Comparison of ENCODE assay signal across 33 mouse cellular contexts in the genomic region with DNA sequence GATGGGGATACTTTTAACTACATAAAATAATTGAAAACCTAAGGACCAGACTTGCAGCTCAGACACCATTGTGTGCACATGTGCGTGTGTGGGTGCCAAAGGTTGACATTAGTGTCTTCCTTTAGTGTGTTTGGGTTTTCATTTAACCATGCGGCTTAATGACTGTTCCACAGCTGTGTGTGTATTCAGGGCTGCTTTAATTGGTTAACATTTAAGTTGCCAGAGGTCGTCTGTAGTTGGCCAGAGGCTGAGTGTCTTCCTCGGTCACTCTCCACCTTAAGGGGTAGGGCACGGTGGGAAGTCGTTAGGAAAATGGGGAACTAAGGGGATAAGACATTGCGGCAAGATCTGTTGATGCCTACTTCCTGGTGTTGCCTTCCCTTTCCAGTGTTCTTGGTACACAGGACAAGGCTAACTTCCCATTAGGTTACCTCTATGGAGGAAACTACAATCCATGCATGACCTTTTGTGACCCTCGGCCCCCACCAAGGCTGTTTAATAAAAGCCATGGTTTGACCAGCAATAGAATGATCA. TPM values are rescaled to one million over a fixed set of nuclear protein-coding genes. Genes with fewer than 3 reads are reported as not detected.
A peak's percentile ranks its signal among the peaks of the same experiment; 100 is the strongest.
DNase-seq lines count a peak whose midpoint lies in the region; TF ChIP-seq lines count a peak whose summit lies in the region.
"Had no signal": no experiment of that assay in that cellular context is flagged by ENCODE, and none has a peak within 500 bp of the region (broad histone marks: within the 10 kb centered on the region; RNA-seq: fewer than 3 reads in every experiment).

No protein-coding gene starts in this region.

- in situ Hi-C loops in CH12.LX (cut with MboI; ENCODE audit: low pct_ligation_motif_present, low pct_unique_long_range_greater_than_20kb, low sequenced_read_pairs): no loop called here

- H3K36me3 ChIP-seq in CH12.LX (replicated peaks in 1 of 2; ENCODE audit: control insufficient read depth in 1 of 2, insufficient read depth in 1 of 2, low read length in 1 of 2): no peaks in the 10 kb centered on the region
- H3K36me3 ChIP-seq in kidney, adult 2 months (ENCODE audit: control insufficient read depth, insufficient read depth, low read length): no peaks in the 10 kb centered on the region
- H3K36me3 ChIP-seq in forebrain, embryonic 10.5 days (replicated peaks): no peaks in the 10 kb centered on the region
- H3K36me3 ChIP-seq: embryonic facial prominence, embryonic 10.5 days; embryonic facial prominence, embryonic 15.5 days; G1E; heart, embryonic 12.5 days; hindbrain, embryonic 15.5 days; intestine, embryonic 15.5 days; limb, embryonic 10.5 days; limb, embryonic 15.5 days; liver, embryonic 15.5 days; midbrain, embryonic 13.5 days had no signal

- 46% methylated on average over 8 of the region's 8 CpGs for WGBS in kidney, adult 2 months
- 73% methylated on average over 8 of the region's 8 CpGs for WGBS in forebrain, embryonic 10.5 days

- dilution Hi-C loops in CH12.LX (cut with MboI; ENCODE audit: extremely low pct_ligation_motif_present, extremely low pct_unique_long_range_greater_than_20kb, low sequenced_read_pairs): no loop called here

- no peak overlapping the region for H3K27ac ChIP-seq in CH12.LX (ENCODE audit: insufficient read depth, low read depth)
- H3K27ac ChIP-seq in kidney, adult 2 months (ENCODE audit: insufficient read depth, low read depth, low read length): peak overlapping the region; percentile 16; the same call in 1 of the 2 replicates
- no peak overlapping the region for H3K27ac ChIP-seq in forebrain, embryonic 10.5 days
- H3K27ac ChIP-seq: embryonic facial prominence, embryonic 10.5 days; embryonic facial prominence, embryonic 15.5 days; forebrain, embryonic 13.5 days; hindbrain, embryonic 15.5 days; intestine, embryonic 15.5 days; limb, embryonic 10.5 days; limb, embryonic 15.5 days; liver, embryonic 15.5 days; midbrain, embryonic 13.5 days; stomach, postnatal 0 days had no signal

- intact Hi-C loops in heart, postnatal 25 days (cut with DNase I): no loop called here

- 0 out of 2 replicates have a peak overlapping the region, but pooled peaks have one; percentile 29 for H3K4me2 ChIP-seq in CH12.LX (ENCODE audit: insufficient read depth, low read depth, poor library complexity, severe bottlenecking)
- H3K4me2 ChIP-seq: embryonic facial prominence, embryonic 15.5 days; forebrain, embryonic 13.5 days; heart, embryonic 12.5 days; hindbrain, embryonic 15.5 days; intestine, embryonic 15.5 days; limb, embryonic 15.5 days; liver, embryonic 15.5 days; midbrain, embryonic 13.5 days had no signal

- peak; percentile 35 for DNase-seq in heart, adult 11 months
- DNase-seq in heart, postnatal 25 days (ENCODE audit: low spot score): no peak
- no peak for DNase-seq in CH12.LX (ENCODE audit: extremely low read depth)
- peak; percentile 69 for DNase-seq in kidney, adult 2 months
- peak; percentile 9 for DNase-seq in kidney, postnatal 14 days
- no peak for DNase-seq in ovary, adult 18-20 months (ENCODE audit: low spot score)
- no peak for DNase-seq in gastrocnemius, postnatal 25 days
- no peak for DNase-seq in forebrain, embryonic 10.5 days (ENCODE audit: extremely low spot score, low spot score)
- DNase-seq: adrenal gland, postnatal 25 days; cerebellum, adult 11-12 months; cerebellum, postnatal 10 days; gastrocnemius, postnatal 10 days; heart, adult 18-20 months; lung, postnatal 36 days; right cerebral cortex, adult 18-20 months; spleen, adult 18-20 months; thymus, adult 18-20 months; thymus, postnatal 25 days had no signal

- H3K4me1 ChIP-seq in CH12.LX (ENCODE audit: control insufficient read depth in 1 of 2, insufficient read depth in 2 of 2): no peaks in the 10 kb centered on the region
- H3K4me1 ChIP-seq in kidney, adult 2 months (ENCODE audit: control insufficient read depth, insufficient read depth, low read length): peaks cover 6% of the 10 kb centered on the region; the same call in 1 of the 2 replicates
- H3K4me1 ChIP-seq in forebrain, embryonic 10.5 days: no peaks in the 10 kb centered on the region
- H3K4me1 ChIP-seq: embryonic facial prominence, embryonic 10.5 days; embryonic facial prominence, embryonic 15.5 days; forebrain, embryonic 13.5 days; heart, embryonic 12.5 days; hindbrain, embryonic 15.5 days; intestine, embryonic 15.5 days; limb, embryonic 10.5 days; limb, embryonic 15.5 days; liver, embryonic 15.5 days; midbrain, embryonic 13.5 days had no signal

- no peak overlapping the region for H3K9ac ChIP-seq in CH12.LX (ENCODE audit: insufficient read depth, low read depth)
- H3K9ac ChIP-seq: embryonic facial prominence, embryonic 15.5 days; forebrain, embryonic 13.5 days; heart, embryonic 12.5 days; hindbrain, embryonic 15.5 days; intestine, embryonic 15.5 days; limb, embryonic 15.5 days; liver, embryonic 15.5 days; midbrain, embryonic 13.5 days had no signal

- H3K27me3 ChIP-seq in CH12.LX (replicated peaks): no peaks in the 10 kb centered on the region
- no peaks in the 10 kb centered on the region for H3K27me3 ChIP-seq in kidney, adult 2 months (replicated peaks; ENCODE audit: control insufficient read depth, insufficient read depth, low read length)
- no peaks in the 10 kb centered on the region for H3K27me3 ChIP-seq in forebrain, embryonic 10.5 days (ENCODE audit: poor library complexity, severe bottlenecking)
- H3K27me3 ChIP-seq: embryonic facial prominence, embryonic 15.5 days; forebrain, embryonic 13.5 days; heart, embryonic 12.5 days; hindbrain, embryonic 15.5 days; intestine, embryonic 15.5 days; limb, embryonic 15.5 days; liver, embryonic 15.5 days; midbrain, embryonic 13.5 days had no signal

- no peaks in the 10 kb centered on the region for H3K9me3 ChIP-seq in CH12.LX (replicated peaks; ENCODE audit: low read length)
- no peaks in the 10 kb centered on the region for H3K9me3 ChIP-seq in forebrain, embryonic 10.5 days
- H3K9me3 ChIP-seq: embryonic facial prominence, embryonic 10.5 days; embryonic facial prominence, embryonic 15.5 days; forebrain, embryonic 13.5 days; G1E; heart, embryonic 12.5 days; hindbrain, embryonic 15.5 days; intestine, embryonic 15.5 days; limb, embryonic 10.5 days; limb, embryonic 15.5 days; liver, embryonic 15.5 days; midbrain, embryonic 13.5 days had no signal

- TF ChIP-seq RAD21 in CH12.LX (IDR thresholded peaks at IDR 0.05; ENCODE audit: low read depth, low read length): no peak

- H3K4me3 ChIP-seq in CH12.LX (replicated peaks in 1 of 3; ENCODE audit: low read depth in 2 of 3, low read length in 2 of 3, poor library complexity in 1 of 3): no peak overlapping the region
- no peak overlapping the region for H3K4me3 ChIP-seq in kidney, adult 2 months (ENCODE audit: insufficient read depth, low read depth, low read length)
- H3K4me3 ChIP-seq in forebrain, embryonic 10.5 days: no peak overlapping the region
- H3K4me3 ChIP-seq: embryonic facial prominence, embryonic 10.5 days; embryonic facial prominence, embryonic 15.5 days; forebrain, embryonic 13.5 days; heart, embryonic 12.5 days; hindbrain, embryonic 15.5 days; intestine, embryonic 15.5 days; limb, embryonic 10.5 days; limb, embryonic 15.5 days; liver, embryonic 15.5 days; midbrain, embryonic 13.5 days had no signal

- TF ChIP-seq CTCF in CH12.LX (conservative IDR thresholded peaks at IDR 0.05 in 1 of 2, IDR thresholded peaks at IDR 0.05 in 1 of 2; ENCODE audit: low read depth in 2 of 2, low read length in 2 of 2): no peak
- no peak for TF ChIP-seq CTCF in kidney, adult 2 months (conservative IDR thresholded peaks at IDR 0.05; ENCODE audit: insufficient read depth, insufficient read length, low read depth, low read length)

- TF ChIP-seq POLR2A in CH12.LX (IDR thresholded peaks at IDR 0.05; ENCODE audit: low read depth, low read length): no peak
- no peak for TF ChIP-seq POLR2A in kidney, adult 2 months (IDR thresholded peaks at IDR 0.05; ENCODE audit: low read depth, low read length)

- H3K79me2 ChIP-seq in CH12.LX (replicated peaks; ENCODE audit: control insufficient read depth, extremely low read depth, insufficient read depth, poor library complexity, severe bottlenecking): no peaks in the 10 kb centered on the region

- no peak for TF ChIP-seq EP300 in CH12.LX (IDR thresholded peaks at IDR 0.05; ENCODE audit: low read length)

TF ChIP-seq in CH12.LX, 34 proteins besides CTCF, POLR2A, EP300 and RAD21:
- no peak for TF ChIP-seq ELF1 (IDR thresholded peaks at IDR 0.05; ENCODE audit: low read depth, low read length)
- no peak for TF ChIP-seq SMC3 (IDR thresholded peaks at IDR 0.05; ENCODE audit: low read depth, low read length)
- no peak for TF ChIP-seq ZMIZ1 (IDR thresholded peaks at IDR 0.05; ENCODE audit: low read depth, low read length)
- TF ChIP-seq ZC3H11A (IDR thresholded peaks at IDR 0.05; ENCODE audit: low read depth, low read length): no peak
- TF ChIP-seq CHD2 (IDR thresholded peaks at IDR 0.05; ENCODE audit: low read length): no peak
- TF ChIP-seq MAZ (IDR thresholded peaks at IDR 0.05; ENCODE audit: low read depth, low read length): no peak
- TF ChIP-seq USF1 (IDR thresholded peaks at IDR 0.05; ENCODE audit: low read depth, low read length): no peak
- no peak for TF ChIP-seq SIN3A (IDR thresholded peaks at IDR 0.05; ENCODE audit: low read length)
- no peak for TF ChIP-seq MYC (IDR thresholded peaks at IDR 0.05; ENCODE audit: low read depth, low read length)
- TF ChIP-seq NELFE (IDR thresholded peaks at IDR 0.05; ENCODE audit: low read depth, low read length): no peak
- no peak for TF ChIP-seq RCOR1 (conservative IDR thresholded peaks at IDR 0.05; ENCODE audit: low read depth, low read length)
- no peak for TF ChIP-seq IRF4 (IDR thresholded peaks at IDR 0.05; ENCODE audit: low read depth, low read length)
- TF ChIP-seq TBP (conservative IDR thresholded peaks at IDR 0.05; ENCODE audit: low read depth, low read length): no peak
- no peak for TF ChIP-seq JUN (IDR thresholded peaks at IDR 0.05; ENCODE audit: insufficient read depth, low read depth, low read length)
- no peak for TF ChIP-seq HCFC1 (IDR thresholded peaks at IDR 0.05; ENCODE audit: low read depth, low read length)
- no peak for TF ChIP-seq MAFK (IDR thresholded peaks at IDR 0.05; ENCODE audit: insufficient replicate concordance, low read length)
- no peak for TF ChIP-seq PAX5 (IDR thresholded peaks at IDR 0.05; ENCODE audit: low read length)
- TF ChIP-seq TCF12 (IDR thresholded peaks at IDR 0.05; ENCODE audit: low read depth, low read length): no peak
- no peak for TF ChIP-seq USF2 (conservative IDR thresholded peaks at IDR 0.05; ENCODE audit: low read depth, low read length)

RNA-seq across cellular contexts. Expression of gene Fermt2, which starts 53.6 kb away (rescaled TPM):
- 100 to 1,000 TPM; 253 to 256 TPM for total RNA-seq in heart, postnatal 25 days (2021)
- not detected in 2 replicates for total RNA-seq in CH12.LX (2012; rRNA removed)
- total RNA-seq in CH12.LX (2014; rRNA removed): not detected in 2 replicates
- polyA plus RNA-seq in CH12.LX (2012; ENCODE audit: insufficient read length, low read depth): 0.25 and 0.41 TPM in 2 replicates
- 40.8 and 47.2 TPM in 2 replicates for polyA plus RNA-seq in kidney, adult 2 months (2012; rRNA removed)
- total RNA-seq in gastrocnemius, postnatal 25 days (2021): 100 to 1,000 TPM; 179 to 224 TPM
- polyA plus RNA-seq in forebrain, embryonic 10.5 days (2016; fragmentation: Nextera tagmentation; extraction: Ambion mirVana): 75.7 and 77.6 TPM in 2 replicates
- total RNA-seq: hematopoietic stem cell, adult 5-6 weeks; megakaryocyte-erythroid progenitor cell, adult 5-6 weeks; neutrophil, adult 5-6 weeks had no signal
- polyA plus RNA-seq: G1E had no signal

Comparison
In these comparisons a context has a peak if more than half of its experiments do, and no peak if none do; other contexts are left out.
1. DNase-seq: peak in heart, adult 11 months (single experiment), kidney, adult 2 months (single experiment) and kidney, postnatal 14 days (single experiment); none in heart, postnatal 25 days (single experiment), CH12.LX (single experiment), ovary, adult 18-20 months (single experiment), gastrocnemius, postnatal 25 days (single experiment) and forebrain, embryonic 10.5 days (single experiment).
2. RNA of gene Fermt2, which starts 53.6 kb away (total RNA-seq): 253 to 256 TPM in heart, postnatal 25 days and 179 to 224 TPM in gastrocnemius, postnatal 25 days; not detected in CH12.LX; every median in the first group is over 100 times any median in the second.